Mouse (Mus musculus) neural tube, embryonic 15.5 days (tissue): Measurements from ENCODE around the gene Peak1. TPM values are rescaled to one million over a fixed set of nuclear protein-coding genes. Genes with fewer than 3 reads are reported as not detected.

ENCODE experiments used
- ATAC-seq: fragments of 200-750 bp; cut with Nextera tagmentation; 2 replicates; pipeline ENCODE4 v1.8.0; 2017; ENCODE audit warnings: mild to moderate bottlenecking, moderate TSS enrichment, moderate library complexity; ENCODE audit not compliant: low FRiP score
- H3K27ac ChIP-seq: fragments of 300-500 bp; sonication (generic); replicated peaks from 2 replicates; pipeline ENCODE4 v1.5.1; 2015; ENCODE audit warnings: mild to moderate bottlenecking, inconsistent platforms
- H3K27me3 ChIP-seq: fragments of 300-500 bp; sonication (generic); replicated peaks from 2 replicates; pipeline ENCODE4 v1.6.1; 2015; ENCODE audit warnings: inconsistent platforms
- H3K36me3 ChIP-seq: fragments of 300-500 bp; sonication (generic); 2 replicates; pipeline ENCODE4 v1.6.1; 2015; ENCODE audit warnings: inconsistent platforms
- H3K4me1 ChIP-seq: fragments of 300-500 bp; sonication (generic); 2 replicates; pipeline ENCODE4 v1.6.1; 2015; ENCODE audit warnings: inconsistent platforms
- H3K4me2 ChIP-seq: fragments of 300-500 bp; sonication (generic); 2 replicates; pipeline ENCODE4 v1.6.1; 2015; ENCODE audit warnings: inconsistent platforms, mild to moderate bottlenecking, moderate library complexity
- H3K4me3 ChIP-seq: fragments of 300-500 bp; sonication (generic); replicated peaks from 2 replicates; pipeline ENCODE4 v1.5.1; 2015; ENCODE audit warnings: mild to moderate bottlenecking, inconsistent platforms
- H3K9ac ChIP-seq: fragments of 300-500 bp; sonication (generic); replicated peaks from 2 replicates; pipeline ENCODE4 v1.6.1; 2015; ENCODE audit warnings: mild to moderate bottlenecking, inconsistent platforms
- H3K9me3 ChIP-seq: fragments of 300-500 bp; sonication (generic); replicated peaks from 2 replicates; pipeline ENCODE4 v1.6.1; 2016; ENCODE audit warnings: inconsistent platforms
- WGBS: fragments of 180-500 bp; shearing (Covaris S2); methylation state at CpG from one replicate; pipeline ENCODE4 v1.1.7; 2015; ENCODE audit warnings: mixed read lengths; 5-methylcytosine and 5-hydroxymethylcytosine counted together
- polyA plus RNA-seq: library from polyadenylated mRNA; unstranded; fragments of >200 nt; fragmentation: Nextera tagmentation; extraction: Ambion mirVana; gene quantifications from 2 replicates; pipeline ENCODE4 v1.2.1, GENCODE M21; 2015

Gene Peak1
- polyA plus RNA-seq, 1 experiment from 2014 or later, result 6.5 TPM

DNA sequence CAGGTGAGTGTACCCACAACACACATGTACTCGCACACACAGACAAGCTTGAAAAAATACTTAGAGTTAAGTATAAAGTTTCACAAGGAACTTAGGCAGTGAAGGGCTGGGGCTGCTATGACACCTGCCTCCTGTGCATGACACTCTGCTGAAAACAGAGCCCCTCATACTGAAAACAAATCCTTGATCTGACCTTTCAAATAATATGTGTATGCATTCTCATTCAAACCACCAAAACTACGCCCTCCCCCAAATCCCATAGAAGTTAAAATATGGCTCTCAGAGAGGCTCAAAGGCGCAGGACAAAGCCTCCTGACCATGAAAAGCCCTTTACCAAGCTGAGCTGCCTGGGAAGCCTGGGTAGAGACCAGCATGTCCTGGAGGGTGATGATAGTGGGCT, 242.6 kb downstream of the Peak1 start:
- no peak for ATAC-seq
- Histone ChIP-seq H3K27ac (no peak overlapping the region), H3K36me3 (no peaks in the 10 kb centered on the region), H3K9me3 (no peaks in the 10 kb centered on the region), H3K4me3 (no peak overlapping the region), H3K4me2 (no peak overlapping the region), H3K27me3 (no peaks in the 10 kb centered on the region), H3K9ac (no peak overlapping the region), H3K4me1 (peaks cover 14% of the 10 kb centered on the region)
- WGBS, result 90% methylated on average over 3 of the region's 3 CpGs

DNA sequence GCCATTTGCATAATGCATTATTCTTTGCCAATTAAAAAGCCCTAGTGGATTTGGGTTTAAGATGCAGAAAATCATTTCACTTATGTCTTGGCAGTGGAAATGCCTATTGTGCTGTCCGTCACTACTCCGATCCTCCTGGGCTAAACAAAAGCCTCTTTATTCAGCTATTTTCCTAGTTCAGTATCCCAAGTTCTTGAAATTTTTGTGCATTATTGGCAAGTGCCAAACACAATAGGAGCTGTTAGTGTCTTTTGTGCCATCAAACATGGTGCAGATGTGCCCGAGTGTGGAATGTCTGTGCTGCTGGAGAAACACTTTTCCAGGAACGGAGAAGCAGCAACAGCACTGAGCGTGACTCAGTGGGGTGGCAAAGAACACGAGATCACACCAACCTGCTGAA, 250.2 kb downstream of the Peak1 start:
- H3K4me3 ChIP-seq, result no peak overlapping the region
- 29% methylated on average over 6 of the region's 6 CpGs for WGBS
- ATAC-seq, result no peak
- no peak overlapping the region for H3K4me2 ChIP-seq
- H3K27ac ChIP-seq, result no peak overlapping the region
- 0 out of 2 replicates have a peak, but pooled peaks cover 5% of the 10 kb centered on the region for H3K4me1 ChIP-seq
- no peaks in the 10 kb centered on the region for H3K9me3 ChIP-seq
- no peaks in the 10 kb centered on the region for H3K36me3 ChIP-seq
- no peaks in the 10 kb centered on the region for H3K27me3 ChIP-seq
- no peak overlapping the region for H3K9ac ChIP-seq

DNA sequence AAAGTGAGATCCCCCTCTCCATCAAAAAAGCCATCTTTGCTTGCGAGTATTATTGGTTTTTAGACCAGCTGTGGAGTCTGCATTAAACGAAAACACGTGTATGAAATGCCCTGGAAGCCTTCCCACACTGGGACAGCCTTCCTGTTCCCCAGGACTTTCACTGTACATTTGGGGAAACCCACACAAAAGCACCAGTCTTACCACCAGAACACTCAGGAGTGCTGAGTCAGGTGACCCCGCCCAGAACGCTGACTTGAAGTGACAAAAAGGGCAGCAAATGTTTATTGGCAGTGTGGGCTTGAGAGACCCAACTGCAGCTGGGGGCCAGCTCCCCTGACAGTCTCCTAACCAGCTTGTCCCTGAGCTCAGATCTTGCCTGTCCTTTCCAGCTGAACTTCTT, 251.7 kb downstream of the Peak1 start:
- no peak overlapping the region for H3K27ac ChIP-seq
- H3K4me3 ChIP-seq, result no peak overlapping the region
- no peaks in the 10 kb centered on the region for H3K9me3 ChIP-seq
- H3K4me2 ChIP-seq, result no peak overlapping the region
- ATAC-seq, result no peak
- H3K36me3 ChIP-seq, result no peaks in the 10 kb centered on the region
- H3K9ac ChIP-seq, result no peak overlapping the region
- WGBS, result 60% methylated on average over 5 of the region's 5 CpGs
- no peaks in the 10 kb centered on the region for H3K27me3 ChIP-seq
- peaks cover 12% of the 10 kb centered on the region for H3K4me1 ChIP-seq

DNA sequence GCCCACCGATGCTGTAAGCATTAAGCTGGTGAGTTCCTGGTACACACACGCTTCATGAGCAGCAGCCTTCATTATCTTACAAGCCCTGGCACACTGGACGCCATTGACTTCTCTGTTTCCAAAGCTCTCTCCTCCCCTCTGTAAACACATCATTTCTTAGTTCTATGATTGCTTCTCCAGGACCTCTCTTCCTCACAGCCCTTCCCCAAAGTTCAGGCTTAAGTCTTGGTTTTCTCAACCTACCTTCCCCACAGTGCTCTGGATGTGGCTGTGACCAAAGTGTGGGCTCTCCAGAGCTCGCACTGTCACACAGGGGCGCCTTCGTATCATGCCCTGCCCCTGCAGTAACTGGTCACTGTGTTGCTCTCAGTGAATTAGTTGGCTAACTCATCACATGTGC, 252.5 kb downstream of the Peak1 start, which contains the start of gene Tspan3:
Tspan3 (minus strand) TSS at position 101 of the 400 bp plus-strand sequence.
- Histone ChIP-seq H3K4me3 (no peak within 1 kb of the TSS), H3K36me3 (no peaks in the 10 kb centered on the region), H3K27me3 (no peaks in the 10 kb centered on the region), H3K4me2 (no peak within 1 kb of the TSS), H3K27ac (no peak within 1 kb of the TSS), H3K9me3 (no peaks in the 10 kb centered on the region), H3K9ac (no peak within 1 kb of the TSS), H3K4me1 (peaks cover 14% of the 10 kb centered on the region)
- no peak for ATAC-seq
- 96% methylated on average over 6 of the region's 6 CpGs for WGBS

DNA sequence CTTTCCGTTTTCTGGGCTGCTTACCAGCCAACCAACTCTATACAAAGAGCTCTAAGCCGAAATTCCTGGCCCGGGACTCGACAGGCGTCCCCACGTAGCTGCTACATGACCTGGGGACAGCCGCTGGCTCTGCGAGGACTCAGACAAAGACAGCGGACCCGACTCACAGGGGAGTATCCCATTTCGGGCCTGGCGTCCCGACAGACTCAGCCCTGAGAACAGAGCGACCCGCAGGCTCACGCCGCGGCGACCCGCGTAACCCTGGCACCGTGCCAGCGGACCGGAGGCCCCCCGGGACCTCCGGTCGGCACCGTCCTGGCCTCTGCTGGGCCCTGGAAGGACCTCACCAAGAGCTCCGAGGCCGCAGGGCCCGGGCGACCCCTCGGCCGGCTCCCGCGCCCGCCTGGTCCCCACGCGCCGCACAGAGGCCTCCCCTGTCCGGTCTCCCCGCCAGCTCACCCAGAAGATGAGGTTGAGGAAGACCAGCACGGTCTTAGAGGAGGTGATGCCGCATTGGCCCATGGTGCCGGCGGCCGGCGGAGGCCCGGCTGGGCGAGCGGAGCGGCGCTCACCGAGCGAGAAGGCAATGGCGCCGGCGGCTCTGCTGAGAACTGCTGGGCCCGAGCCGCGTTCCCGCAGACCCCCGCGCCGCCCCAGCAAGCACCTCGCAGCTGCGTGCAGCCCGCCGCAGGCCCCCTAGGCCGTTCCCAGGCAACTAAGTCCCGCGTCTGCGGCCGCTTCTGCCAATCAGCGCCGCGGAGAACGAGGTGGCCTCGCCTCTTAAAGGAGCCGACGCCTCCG, 257.3 kb downstream of the Peak1 start:
- H3K27me3 ChIP-seq, result no peaks in the 10 kb centered on the region
- peak; percentile 98 for ATAC-seq
- peak overlapping the region; percentile 96 for H3K27ac ChIP-seq
- H3K9ac ChIP-seq, result peak overlapping the region; percentile 99
- H3K9me3 ChIP-seq, result no peaks in the 10 kb centered on the region
- no peaks in the 10 kb centered on the region for H3K36me3 ChIP-seq
- peaks cover 28% of the 10 kb centered on the region for H3K4me1 ChIP-seq
- peak overlapping the region; percentile 71 for H3K4me3 ChIP-seq
- WGBS, result under 1% methylated on average over 76 of the region's 82 CpGs
- H3K4me2 ChIP-seq, result peak overlapping the region; percentile 68

DNA sequence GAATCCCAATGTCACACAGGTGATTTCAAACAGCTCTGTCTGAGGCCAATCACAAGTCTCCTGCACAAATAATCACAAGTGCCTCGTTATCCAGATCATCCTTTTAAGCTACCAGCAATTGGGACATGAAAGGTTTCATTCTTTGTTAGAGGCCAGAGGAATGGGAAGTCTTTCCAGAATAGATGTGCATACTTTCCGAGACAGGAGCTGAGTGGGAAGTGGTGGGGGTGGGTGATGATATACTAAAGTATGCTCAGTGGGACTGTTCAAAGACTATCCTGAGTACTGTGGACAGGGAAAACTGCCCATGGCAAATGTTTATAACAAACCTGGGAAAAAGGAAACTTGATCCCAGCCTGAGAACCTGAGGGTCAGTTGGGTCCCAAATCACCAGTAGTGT, 258.4 kb downstream of the Peak1 start:
- no peaks in the 10 kb centered on the region for H3K27me3 ChIP-seq
- peak overlapping the region; percentile 99; the same call in 1 of the 2 replicates for H3K9ac ChIP-seq
- no peaks in the 10 kb centered on the region for H3K36me3 ChIP-seq
- peaks cover 31% of the 10 kb centered on the region for H3K4me1 ChIP-seq
- H3K4me2 ChIP-seq, result peak overlapping the region; percentile 68
- H3K27ac ChIP-seq, result 0 out of 2 replicates have a peak overlapping the region, but pooled peaks have one; percentile 96
- no peaks in the 10 kb centered on the region for H3K9me3 ChIP-seq
- peak overlapping the region; percentile 71 for H3K4me3 ChIP-seq
- 5% methylated on average over 2 of the region's 2 CpGs for WGBS
- no peak for ATAC-seq

DNA sequence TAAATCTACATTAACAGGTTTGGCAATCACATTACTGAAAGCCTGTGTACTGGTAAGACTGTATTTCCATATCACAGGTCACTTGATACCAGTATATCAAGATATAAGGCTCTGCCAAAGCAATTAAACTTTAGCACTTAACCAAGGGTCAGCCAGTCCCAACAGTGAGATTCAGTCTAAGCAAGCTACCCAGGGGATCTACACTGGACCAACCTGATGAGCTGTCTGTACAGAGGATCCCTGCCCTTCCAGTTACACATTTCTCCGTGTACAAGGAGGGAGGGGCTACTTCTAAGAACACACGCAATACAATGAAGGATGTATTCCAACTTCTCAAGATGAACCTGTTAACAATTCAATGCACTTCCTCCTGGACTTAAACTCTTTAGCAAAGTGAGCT, 259.8 kb downstream of the Peak1 start:
- Histone ChIP-seq H3K9ac (no peak overlapping the region), H3K4me3 (no peak overlapping the region), H3K27me3 (no peaks in the 10 kb centered on the region), H3K9me3 (no peaks in the 10 kb centered on the region), H3K36me3 (no peaks in the 10 kb centered on the region), H3K4me1 (peaks cover 36% of the 10 kb centered on the region), H3K27ac (no peak overlapping the region), H3K4me2 (peak overlapping the region; percentile 19; the same call in 1 of the 2 replicates)
- ATAC-seq, result no peak
- 84% methylated on average over 2 of the region's 2 CpGs for WGBS

DNA sequence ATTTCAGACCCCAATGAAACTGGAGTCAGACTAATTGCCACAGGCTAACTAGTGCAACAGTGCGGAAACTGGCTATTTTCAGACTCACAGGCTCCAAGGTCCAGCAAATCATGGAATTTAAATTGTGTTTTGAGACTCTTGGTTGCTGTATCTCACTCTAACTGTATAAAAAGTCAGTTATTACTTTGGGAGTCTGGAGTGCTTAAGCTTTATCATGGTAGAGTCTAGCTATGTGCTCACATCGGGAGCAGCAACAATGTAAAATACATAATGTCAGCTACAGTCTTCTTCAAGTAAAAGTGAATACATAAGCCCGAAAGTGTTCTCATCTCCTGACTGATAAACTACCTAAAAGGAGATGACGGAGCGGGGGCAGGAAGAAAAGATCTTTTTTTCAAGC, 263.3 kb downstream of the Peak1 start:
- no peak overlapping the region for H3K27ac ChIP-seq
- no peaks in the 10 kb centered on the region for H3K9me3 ChIP-seq
- no peak overlapping the region for H3K9ac ChIP-seq
- H3K27me3 ChIP-seq, result no peaks in the 10 kb centered on the region
- H3K4me2 ChIP-seq, result no peak overlapping the region
- H3K4me1 ChIP-seq, result peaks cover 37% of the 10 kb centered on the region
- H3K4me3 ChIP-seq, result no peak overlapping the region
- ATAC-seq, result no peak
- 90% methylated on average over 5 of the region's 5 CpGs for WGBS
- no peaks in the 10 kb centered on the region for H3K36me3 ChIP-seq

DNA sequence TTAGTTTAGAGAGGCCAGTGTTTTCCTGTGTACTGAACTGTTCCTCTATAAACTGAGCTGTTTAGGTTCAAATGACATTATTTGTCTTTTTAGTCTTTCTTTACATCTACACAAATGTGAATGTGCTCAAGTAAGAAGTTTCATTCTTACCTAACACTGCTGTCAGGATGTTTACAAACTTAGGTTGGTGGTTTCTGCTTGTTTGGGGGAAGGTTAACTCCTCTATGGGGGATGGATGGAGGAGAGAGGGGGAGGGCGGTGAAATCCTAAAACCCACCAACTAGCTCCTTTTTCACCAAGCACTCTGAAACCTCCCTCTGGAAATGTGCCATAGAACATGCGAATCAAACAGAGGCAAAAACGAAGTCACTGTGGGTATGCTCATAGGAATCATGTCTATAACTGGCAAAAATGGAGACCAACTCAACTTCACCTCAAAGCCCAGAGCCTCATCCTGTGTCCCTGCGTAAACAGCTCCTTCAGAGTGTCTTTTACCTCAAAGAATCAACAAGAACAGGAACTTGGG, 265.3 kb downstream of the Peak1 start:
- no peak for ATAC-seq
- no peaks in the 10 kb centered on the region for H3K27me3 ChIP-seq
- H3K4me1 ChIP-seq, result peaks cover 26% of the 10 kb centered on the region
- H3K4me2 ChIP-seq, result no peak overlapping the region
- no peak overlapping the region for H3K9ac ChIP-seq
- 81% methylated on average over 4 of the region's 4 CpGs for WGBS
- no peaks in the 10 kb centered on the region for H3K36me3 ChIP-seq
- no peak overlapping the region; the same call in 1 of the 2 replicates for H3K27ac ChIP-seq
- no peaks in the 10 kb centered on the region for H3K9me3 ChIP-seq
- no peak overlapping the region for H3K4me3 ChIP-seq

DNA sequence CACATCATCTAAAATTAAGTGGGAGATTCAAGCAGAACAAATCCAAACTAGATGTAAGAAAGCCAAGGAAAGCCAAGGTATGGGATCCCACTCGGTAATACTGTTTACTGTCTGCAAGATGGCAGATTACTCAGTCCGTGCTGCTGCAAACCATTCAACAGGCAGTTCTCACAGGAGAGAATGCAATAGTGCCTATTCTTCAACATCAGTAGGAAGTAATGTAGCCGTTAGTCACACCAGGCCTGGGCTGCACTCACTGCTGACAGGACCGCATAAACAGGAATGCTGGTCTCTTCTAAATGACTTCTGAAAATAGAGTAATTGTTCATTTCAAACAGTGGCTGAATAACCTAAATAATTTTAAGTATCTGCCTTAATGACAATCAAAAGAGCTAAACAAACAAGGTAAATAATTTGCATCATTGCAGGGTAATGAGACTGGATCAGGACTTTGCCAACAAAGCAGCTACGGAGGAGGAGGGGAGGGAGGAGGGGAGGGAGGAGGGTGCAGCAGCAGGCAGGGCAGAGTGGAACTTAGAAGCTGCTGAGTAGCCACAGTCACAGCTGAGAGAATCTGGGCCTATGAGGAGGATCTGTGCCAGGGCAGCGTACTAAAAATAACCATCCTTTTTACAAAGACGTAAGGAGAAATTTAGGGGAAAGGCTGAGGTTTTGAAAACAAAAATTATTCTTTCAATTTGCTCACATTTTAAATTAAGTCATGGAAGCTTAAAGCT, 266.0 kb downstream of the Peak1 start:
- H3K27me3 ChIP-seq, result no peaks in the 10 kb centered on the region
- peak overlapping the region; percentile 4; the same call in 1 of the 2 replicates for H3K27ac ChIP-seq
- peaks cover under 1% of the 10 kb centered on the region; the same call in 1 of the 2 replicates for H3K36me3 ChIP-seq
- no peak overlapping the region for H3K4me2 ChIP-seq
- no peak overlapping the region for H3K4me3 ChIP-seq
- WGBS, result 26% methylated on average over 7 of the region's 7 CpGs
- peaks cover 26% of the 10 kb centered on the region for H3K4me1 ChIP-seq
- peak; percentile 55; the same call in 1 of the 2 replicates for ATAC-seq
- H3K9ac ChIP-seq, result no peak overlapping the region
- H3K9me3 ChIP-seq, result no peaks in the 10 kb centered on the region
